Comparison of ENCODE assay signal across 10 mouse cellular contexts in the genomic region with DNA sequence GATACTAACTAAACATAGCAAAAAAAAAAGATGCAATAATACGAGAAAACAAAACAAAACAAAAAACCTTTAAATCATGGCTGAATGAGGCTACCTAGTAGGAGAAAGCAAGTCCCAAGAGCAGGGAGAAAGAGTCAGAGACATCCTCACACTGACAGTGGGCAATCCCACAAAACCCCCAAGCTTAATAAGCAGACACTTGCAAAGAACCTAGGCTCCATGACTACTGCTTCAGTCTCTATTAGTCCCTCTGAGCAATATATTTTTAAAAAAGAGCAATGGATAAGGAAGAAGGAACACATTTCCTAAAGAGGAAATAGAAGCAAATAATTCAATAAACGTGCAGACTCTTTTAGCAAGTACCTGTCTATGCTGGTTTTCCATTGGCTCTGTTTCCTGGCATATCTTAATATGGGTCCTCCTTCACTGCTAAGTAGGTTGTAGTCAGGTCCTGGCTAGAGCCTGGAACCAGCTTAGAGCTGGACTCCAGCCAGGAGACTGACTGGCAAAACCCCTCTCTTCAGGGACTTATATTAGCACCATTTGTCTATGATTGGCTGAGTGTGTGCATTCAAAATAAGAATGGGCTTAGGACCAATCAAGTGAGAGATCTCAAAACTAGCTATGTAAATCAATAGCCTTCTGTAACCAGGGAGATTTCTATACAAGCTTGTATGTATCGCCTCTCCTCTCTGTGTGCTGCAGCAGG.
DNase-seq lines count a peak whose midpoint lies in the region; ATAC-seq lines count a peak whose summit lies in the region.
"Had no signal": no experiment of that assay in that cellular context is flagged by ENCODE, and none has a peak within 500 bp of the region (broad histone marks: within the 10 kb centered on the region; RNA-seq: fewer than 3 reads in every experiment).

No protein-coding gene starts in this region.

- H3K9ac ChIP-seq in forebrain, embryonic 12.5 days = no peak overlapping the region
- no peak overlapping the region for H3K9ac ChIP-seq in neural tube, embryonic 12.5 days

- ATAC-seq in cerebellum, adult (ENCODE audit: insufficient number of reproducible peaks, low FRiP score, low TSS enrichment) = no peak
- peak; percentile 91 for ATAC-seq in forebrain, embryonic 12.5 days (ENCODE audit: low FRiP score)
- ATAC-seq in neural tube, embryonic 12.5 days (ENCODE audit: low FRiP score, low read depth) = peak; percentile 95

- 66% methylated on average over 3 of the region's 3 CpGs for WGBS in forebrain, embryonic 12.5 days
- WGBS in neural tube, embryonic 12.5 days = 63% methylated on average over 3 of the region's 3 CpGs

- no peaks in the 10 kb centered on the region for H3K9me3 ChIP-seq in forebrain, embryonic 12.5 days
- H3K9me3 ChIP-seq in neural tube, embryonic 12.5 days = no peaks in the 10 kb centered on the region

- no peaks in the 10 kb centered on the region for H3K27me3 ChIP-seq in forebrain, embryonic 12.5 days
- no peaks in the 10 kb centered on the region for H3K27me3 ChIP-seq in neural tube, embryonic 12.5 days (replicated peaks)

- peak; percentile 1 for DNase-seq in cerebellum, adult 9-11 months
- DNase-seq in layer of hippocampus, adult 9-11 months = peak; percentile 33
- DNase-seq in testis, postnatal 14 days (ENCODE audit: low spot score) = no peak
- no peak for DNase-seq in spleen, postnatal 10 days (ENCODE audit: low spot score in 2 of 2)
- no peak for DNase-seq in adipocyte (ENCODE audit: low spot score)
- DNase-seq: thymus, postnatal 25 days had no signal

- no peak overlapping the region for H3K4me2 ChIP-seq in forebrain, embryonic 12.5 days
- H3K4me2 ChIP-seq in neural tube, embryonic 12.5 days (replicated peaks) = no peak overlapping the region

- peak overlapping the region; percentile 57 for H3K27ac ChIP-seq in forebrain, embryonic 12.5 days
- H3K27ac ChIP-seq in neural tube, embryonic 12.5 days = no peak overlapping the region
- H3K27ac ChIP-seq: kidney, postnatal 0 days had no signal

- no peaks in the 10 kb centered on the region for H3K4me1 ChIP-seq in forebrain, embryonic 12.5 days
- no peaks in the 10 kb centered on the region for H3K4me1 ChIP-seq in neural tube, embryonic 12.5 days

- no peak overlapping the region for H3K4me3 ChIP-seq in forebrain, embryonic 12.5 days (replicated peaks)
- no peak overlapping the region for H3K4me3 ChIP-seq in neural tube, embryonic 12.5 days

- no peaks in the 10 kb centered on the region for H3K36me3 ChIP-seq in forebrain, embryonic 12.5 days (replicated peaks)
- H3K36me3 ChIP-seq in neural tube, embryonic 12.5 days = no peaks in the 10 kb centered on the region

Comparison
In these comparisons a context has a peak if more than half of its experiments do, and no peak if none do; other contexts are left out.
1. DNase-seq: peak in cerebellum, adult 9-11 months (single experiment) and layer of hippocampus, adult 9-11 months (single experiment); none in testis, postnatal 14 days (single experiment), spleen, postnatal 10 days (0 of 2) and adipocyte (single experiment).